Mouse (Mus musculus) liver, embryonic 14.5 days (tissue): ENCODE data around the gene Klrb1c.

Experiments used
- CTCF ChIP-seq: IDR thresholded peaks from 2 replicates; pipeline ENCODE4 v1.5.1; 2016; ENCODE audit warnings: antibody characterized with exemption, low read depth, control low read depth
- EP300 ChIP-seq: IDR thresholded peaks from 2 replicates; pipeline ENCODE4 v1.6.1; 2016; ENCODE audit warnings: antibody characterized with exemption, low read depth

DNA sequence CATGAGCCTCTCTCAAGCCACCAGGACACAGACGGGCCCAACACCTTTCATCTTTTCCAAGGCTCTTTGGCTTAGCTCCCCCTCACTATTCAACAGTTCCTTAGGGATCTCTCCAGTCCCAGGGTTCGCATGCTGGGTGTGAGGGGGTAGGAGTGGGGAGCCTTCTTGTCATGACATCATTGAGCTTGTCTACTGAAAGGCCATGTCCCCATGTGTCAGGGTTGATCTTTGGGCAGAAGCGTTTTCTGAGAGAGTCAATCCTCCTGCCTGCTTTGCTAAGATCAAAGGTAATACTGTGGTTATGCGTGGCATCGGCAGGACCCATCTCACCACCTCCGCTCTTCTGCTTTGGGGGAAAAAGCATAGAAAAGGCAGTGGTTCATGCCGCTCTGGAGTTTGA, 51.6 kb downstream of the Klrb1c start:
- TF ChIP-seq CTCF (no peak), EP300 (no peak)
